Mouse (Mus musculus): ENCODE measurements around the gene Snapin.
A peak's percentile ranks its signal among the peaks of the same experiment; 100 is the strongest.

Snapin gene

GRCm38 (mm10) chr3:90450874-90451273, 40.0 kb downstream of the Snapin start:
- DNase-seq, result no peak

GRCm38 (mm10) chr3:90448626-90449025, 42.2 kb downstream of the Snapin start:
- DNase-seq, result no peak

GRCm38 (mm10) chr3:90447123-90447494, 43.7 kb downstream of the Snapin start:
- DNase-seq, result no peak

GRCm38 (mm10) chr3:90446389-90447122, 44.3 kb downstream of the Snapin start:
- peak; percentile 66 for DNase-seq

- DNase-seq, result no peak
Observed at GRCm38 (mm10) chr3:90445417-90446200, 45.2 kb downstream of the Snapin start.

- no peak for DNase-seq
Observed at GRCm38 (mm10) chr3:90443977-90444376, 46.9 kb downstream of the Snapin start.

GRCm38 (mm10) chr3:90440756-90441155, 50.1 kb downstream of the Snapin start:
- no peak for DNase-seq

Measured in thymus, postnatal 25 days (tissue).